In genomic region chr16:19993278-19993677, GRCm38 (mm10) we compare ENCODE assay signal across 23 mouse cellular contexts. TPM values are rescaled to one million over a fixed set of nuclear protein-coding genes. Genes with fewer than 3 reads are reported as not detected.
DNase-seq lines count a peak whose midpoint lies in the region; ATAC-seq and TF ChIP-seq lines count a peak whose summit lies in the region.
"Had no signal": no experiment of that assay in that cellular context is flagged by ENCODE, and none has a peak within 500 bp of the region (broad histone marks: within the 10 kb centered on the region; RNA-seq: fewer than 3 reads in every experiment).

No protein-coding gene starts in this region.

- H3K9ac ChIP-seq in MEL (ENCODE audit: control insufficient read depth, low read depth, low read length, poor library complexity, severe bottlenecking) = no peak overlapping the region
- H3K9ac ChIP-seq: embryonic facial prominence, embryonic 12.5 days; forebrain, embryonic 13.5 days; forebrain, embryonic 15.5 days; forebrain, postnatal 0 days had no signal

- no peak for TF ChIP-seq CTCF in MEL (IDR thresholded peaks at IDR 0.05 in 2 of 3, conservative IDR thresholded peaks at IDR 0.05 in 1 of 3; ENCODE audit: control insufficient read depth in 1 of 3, insufficient read depth in 1 of 3, low read depth in 2 of 3, low read length in 3 of 3, poor library complexity in 1 of 3, severe bottlenecking in 1 of 3)
- TF ChIP-seq CTCF in kidney, adult 2 months (conservative IDR thresholded peaks at IDR 0.05; ENCODE audit: insufficient read depth, insufficient read length, low read depth, low read length) = no peak

- TF ChIP-seq EP300 in MEL (IDR thresholded peaks at IDR 0.05; ENCODE audit: low read depth in 1 of 2, low read length in 2 of 2) = peak; percentile 70 to 72

- no peak for TF ChIP-seq POLR2A in MEL (IDR thresholded peaks at IDR 0.05; ENCODE audit: control insufficient read depth in 1 of 2, insufficient read depth in 1 of 2, low read depth in 1 of 2, low read length in 2 of 2, poor library complexity in 1 of 2)
- no peak for TF ChIP-seq POLR2A in kidney, adult 2 months (IDR thresholded peaks at IDR 0.05; ENCODE audit: low read depth, low read length)

- no peak overlapping the region; the same call in 1 of the 2 replicates for H3K27ac ChIP-seq in MEL (ENCODE audit: control insufficient read depth, low read depth, low read length)
- no peak overlapping the region for H3K27ac ChIP-seq in kidney, adult 2 months (ENCODE audit: insufficient read depth, low read depth, low read length)
- H3K27ac ChIP-seq: embryonic facial prominence, embryonic 10.5 days; embryonic facial prominence, embryonic 12.5 days; forebrain, embryonic 13.5 days; forebrain, embryonic 15.5 days had no signal

- peaks cover 17 to 21% of the 10 kb centered on the region in 2 experiments for H3K4me1 ChIP-seq in MEL (ENCODE audit: control insufficient read depth in 1 of 2, insufficient read depth in 2 of 2, low read length in 2 of 2)
- H3K4me1 ChIP-seq in kidney, adult 2 months (ENCODE audit: control insufficient read depth, insufficient read depth, low read length) = no peaks in the 10 kb centered on the region
- H3K4me1 ChIP-seq: embryonic facial prominence, embryonic 10.5 days; embryonic facial prominence, embryonic 12.5 days; forebrain, embryonic 13.5 days; forebrain, embryonic 15.5 days had no signal

- no peaks in the 10 kb centered on the region for H3K9me3 ChIP-seq in MEL (replicated peaks; ENCODE audit: insufficient read depth, low read length)
- H3K9me3 ChIP-seq: forebrain, embryonic 13.5 days had no signal

- peak; percentile 60 for DNase-seq in MEL (ENCODE audit: low read depth, low spot score)
- DNase-seq in right cerebral cortex, adult 2 months (ENCODE audit: low spot score in 2 of 2) = no peak
- DNase-seq in kidney, adult 2 months = no peak
- DNase-seq: adrenal gland, adult 2 months; adrenal gland, postnatal 10 days; adrenal gland, postnatal 25 days; B cell, adult 2 months; cerebellum, adult 11 months; cerebellum, adult 18-20 months; cerebellum, adult 8-10 months; cerebellum, adult 9-11 months; cerebellum, postnatal 14 days; cerebellum, postnatal 36 days; forebrain, postnatal 0 days had no signal

- no peak for TF ChIP-seq RAD21 in MEL (IDR thresholded peaks at IDR 0.05; ENCODE audit: low read depth, low read length)

- H3K27me3 ChIP-seq in MEL (ENCODE audit: control insufficient read depth in 1 of 2, insufficient read depth in 2 of 2, low read length in 2 of 2) = no peaks in the 10 kb centered on the region
- no peaks in the 10 kb centered on the region for H3K27me3 ChIP-seq in kidney, adult 2 months (replicated peaks; ENCODE audit: control insufficient read depth, insufficient read depth, low read length)
- H3K27me3 ChIP-seq: CH12.LX; embryonic facial prominence, embryonic 12.5 days; forebrain, embryonic 13.5 days; forebrain, embryonic 15.5 days had no signal

- peaks cover 0 to 25% of the 10 kb centered on the region in 2 experiments; a peak in 2 of 4 replicates for H3K36me3 ChIP-seq in MEL (ENCODE audit: control insufficient read depth in 1 of 2, insufficient read depth in 2 of 2, low read length in 2 of 2)
- H3K36me3 ChIP-seq in kidney, adult 2 months (ENCODE audit: control insufficient read depth, insufficient read depth, low read length) = no peaks in the 10 kb centered on the region
- H3K36me3 ChIP-seq: embryonic facial prominence, embryonic 10.5 days; embryonic facial prominence, embryonic 12.5 days; forebrain, embryonic 15.5 days; G1E had no signal

- H3K4me3 ChIP-seq in MEL (ENCODE audit: control insufficient read depth in 1 of 2, insufficient read depth in 1 of 2, low read depth in 2 of 2, low read length in 2 of 2) = no peak overlapping the region
- H3K4me3 ChIP-seq in kidney, adult 2 months (ENCODE audit: insufficient read depth, low read depth, low read length) = no peak overlapping the region
- H3K4me3 ChIP-seq: embryonic facial prominence, embryonic 10.5 days; embryonic facial prominence, embryonic 12.5 days; forebrain, embryonic 13.5 days; forebrain, embryonic 15.5 days had no signal

- WGBS in kidney, adult 2 months = 97% methylated on average over 3 of the region's 3 CpGs

- H3K79me2 ChIP-seq in MEL (ENCODE audit: control insufficient read depth, insufficient read depth, low read length, poor library complexity) = no peaks in the 10 kb centered on the region

- ATAC-seq in granulocyte monocyte progenitor cell, adult 5-6 weeks (replicated peaks; ENCODE audit: poor library complexity, severe bottlenecking) = peak; percentile 50
- peak; percentile 77 for ATAC-seq in megakaryocyte-erythroid progenitor cell, adult 5-6 weeks (replicated peaks; ENCODE audit: low FRiP score, low TSS enrichment, poor library complexity, severe bottlenecking)
- ATAC-seq: CD4-positive, CD25-positive, alpha-beta regulatory T cell, adult 4 months; forebrain, embryonic 13.5 days; forebrain, embryonic 15.5 days; forebrain, postnatal 0 days had no signal

TF ChIP-seq in MEL, 35 proteins besides CTCF, POLR2A, EP300 and RAD21:
- no peak for TF ChIP-seq NELFE (IDR thresholded peaks at IDR 0.05; ENCODE audit: low read depth, low read length)
- TF ChIP-seq POLR2AphosphoS2 (IDR thresholded peaks at IDR 0.05; ENCODE audit: low read length) = no peak
- TF ChIP-seq MAFK (IDR thresholded peaks at IDR 0.05; ENCODE audit: borderline replicate concordance, low read depth, low read length) = no peak
- 0 out of 2 replicates have a peak, but pooled peaks have one; percentile 33 for TF ChIP-seq RCOR1 (IDR thresholded peaks at IDR 0.05; ENCODE audit: low read depth, low read length)
- no peak for TF ChIP-seq TBP (IDR thresholded peaks at IDR 0.05; ENCODE audit: low read depth, low read length)
- no peak for TF ChIP-seq ZKSCAN1 (IDR thresholded peaks at IDR 0.05; ENCODE audit: low read depth, low read length)
- TF ChIP-seq TCF12 (IDR thresholded peaks at IDR 0.05; ENCODE audit: low read depth, low read length) = peak; percentile 83
- TF ChIP-seq ZNF384 (IDR thresholded peaks at IDR 0.05; ENCODE audit: low read depth, low read length) = no peak
- TF ChIP-seq SIN3A (IDR thresholded peaks at IDR 0.05; ENCODE audit: low read length) = 0 out of 2 replicates have a peak, but pooled peaks have one; percentile 28
- no peak for TF ChIP-seq CHD1 (IDR thresholded peaks at IDR 0.05; ENCODE audit: low read depth, low read length)
- TF ChIP-seq GABPA (IDR thresholded peaks at IDR 0.05; ENCODE audit: low read depth, low read length) = no peak
- TF ChIP-seq ETS1 (IDR thresholded peaks at IDR 0.05; ENCODE audit: low read depth, low read length) = peak; percentile 74
- TF ChIP-seq MXI1 (IDR thresholded peaks at IDR 0.05; ENCODE audit: low read depth, low read length) = no peak
- no peak for TF ChIP-seq KAT2A (conservative IDR thresholded peaks at IDR 0.05; ENCODE audit: low read depth, low read length)
- TF ChIP-seq USF2 (IDR thresholded peaks at IDR 0.05; ENCODE audit: borderline replicate concordance in 1 of 2, insufficient read depth in 1 of 2, low read depth in 1 of 2, low read length in 2 of 2) = no peak
- no peak for TF ChIP-seq MEF2A (IDR thresholded peaks at IDR 0.05; ENCODE audit: extremely low read depth, insufficient replicate concordance, low read depth, low read length, poor library complexity, severe bottlenecking)
- no peak for TF ChIP-seq JUND (IDR thresholded peaks at IDR 0.05; ENCODE audit: low read depth, low read length)
- TF ChIP-seq MAX (IDR thresholded peaks at IDR 0.05; ENCODE audit: low read length) = no peak
- TF ChIP-seq MYB (IDR thresholded peaks at IDR 0.05; ENCODE audit: low read depth, low read length) = no peak
- TF ChIP-seq GATA1 (IDR thresholded peaks at IDR 0.05; ENCODE audit: low read depth, low read length) = peak; percentile 84
- no peak for TF ChIP-seq MYC (IDR thresholded peaks at IDR 0.05; ENCODE audit: low read depth, low read length)
- TF ChIP-seq ZMIZ1 (IDR thresholded peaks at IDR 0.05; ENCODE audit: low read depth, low read length) = no peak
- no peak for TF ChIP-seq USF1 (IDR thresholded peaks at IDR 0.05; ENCODE audit: low read depth, low read length)
- no peak for TF ChIP-seq NRF1 (IDR thresholded peaks at IDR 0.05; ENCODE audit: insufficient read depth, low read depth, low read length, poor library complexity, severe bottlenecking)
- no peak for TF ChIP-seq UBTF (IDR thresholded peaks at IDR 0.05; ENCODE audit: borderline replicate concordance, insufficient read depth, low read depth, low read length)
- TF ChIP-seq ZC3H11A (IDR thresholded peaks at IDR 0.05; ENCODE audit: low read depth, low read length) = no peak
- no peak for TF ChIP-seq E2F4 (IDR thresholded peaks at IDR 0.05; ENCODE audit: borderline replicate concordance, low read depth, low read length)
- peak; percentile 56 for TF ChIP-seq TAL1 (IDR thresholded peaks at IDR 0.05; ENCODE audit: low read length)
- TF ChIP-seq SMC3 (IDR thresholded peaks at IDR 0.05; ENCODE audit: low read depth, low read length) = no peak
- TF ChIP-seq CHD2 (IDR thresholded peaks at IDR 0.05; ENCODE audit: low read length) = no peak
- no peak for TF ChIP-seq MAZ (IDR thresholded peaks at IDR 0.05; ENCODE audit: low read depth, low read length)
- no peak for TF ChIP-seq POLR2AphosphoS5 (IDR thresholded peaks at IDR 0.05; ENCODE audit: borderline replicate concordance, low read depth, low read length)
- TF ChIP-seq ELF1 (IDR thresholded peaks at IDR 0.05; ENCODE audit: low read depth, low read length) = no peak
- no peak for TF ChIP-seq HCFC1 (IDR thresholded peaks at IDR 0.05; ENCODE audit: low read depth, low read length)
- TF ChIP-seq BHLHE40 (IDR thresholded peaks at IDR 0.05; ENCODE audit: borderline replicate concordance, low read depth, low read length) = no peak; the same call in 1 of the 2 replicates

RNA-seq across cellular contexts. Expression of gene Klhl6, which starts 10.4 kb away (rescaled TPM):
- total RNA-seq in MEL (2012; rRNA removed) = 4.8 and 11.8 TPM in 2 replicates
- 1 to 10 TPM in 1 of 2 experiments, not detected in 1; 6.9 TPM for polyA plus RNA-seq in MEL (2012; ENCODE audit: insufficient read depth in 1 of 2, insufficient read length in 2 of 2, low read depth in 1 of 2, low replicate concordance in 2 of 2, missing spikeins in 1 of 2)
- total RNA-seq in granulocyte monocyte progenitor cell, adult 5-6 weeks (2014; fragmentation: Nextera tagmentation) = 57.2 and 59.7 TPM in 2 replicates
- 82.5 and 87.3 TPM in 2 replicates for total RNA-seq in granulocyte monocyte progenitor cell, adult 5-6 weeks (2017)
- 32.8 and 39.5 TPM in 2 replicates for total RNA-seq in megakaryocyte-erythroid progenitor cell, adult 5-6 weeks (2014; fragmentation: Nextera tagmentation)
- 37.8 and 79.6 TPM in 2 replicates for total RNA-seq in megakaryocyte-erythroid progenitor cell, adult 5-6 weeks (2017)
- polyA plus RNA-seq in kidney, adult 2 months (2012; rRNA removed) = 4.1 and 5.2 TPM in 2 replicates
